Mouse (Mus musculus) ES-E14 (cell line): ENCODE measurements around the gene Sh3bp4. TPM values are rescaled to one million over a fixed set of nuclear protein-coding genes. Genes with fewer than 3 reads are reported as not detected.

Source experiments
- DNase-seq: peaks from one replicate; pipeline ENCODE4 v3.0.0-alpha.2; 2013; ENCODE audit warnings: low read depth, low spot score
- H3K27ac ChIP-seq: 2 replicates; pipeline ENCODE4 v1.5.1; 2012; ENCODE audit warnings: low read depth, mild to moderate bottlenecking, low read length, moderate library complexity, mixed read lengths; ENCODE audit not compliant: poor library complexity, insufficient read depth, severe bottlenecking
- H3K36me3 ChIP-seq: 2 replicates; pipeline ENCODE4 v1.6.1; 2012; ENCODE audit warnings: mild to moderate bottlenecking, low read length, moderate library complexity, mixed read lengths; ENCODE audit not compliant: control insufficient read depth, poor library complexity, insufficient read depth, severe bottlenecking
- H3K4me1 ChIP-seq, 2 experiments: fragments of 150-350 bp in 1 of 2; sonication (generic) in 1 of 2; 2 replicates each; pipeline ENCODE4 v1.6.1; 2012; ENCODE audit warnings: low read length in 2 of 2, mild to moderate bottlenecking in 1 of 2, mixed read lengths in 1 of 2; ENCODE audit not compliant: control insufficient read depth in 2 of 2, insufficient read depth in 2 of 2, poor library complexity in 1 of 2
- H3K4me3 ChIP-seq, 2 experiments: fragments of 150-350 bp in 1 of 2; sonication (generic) in 1 of 2; 2 replicates each; pipeline ENCODE4 v1.5.1; 2012; ENCODE audit warnings: low read length in 2 of 2, low read depth in 1 of 2, mild to moderate bottlenecking in 1 of 2, mixed read lengths in 1 of 2; ENCODE audit not compliant: insufficient read depth in 1 of 2, poor library complexity in 1 of 2, severe bottlenecking in 1 of 2
- H3K9ac ChIP-seq: 2 replicates; pipeline ENCODE4 v1.6.1; 2012; ENCODE audit warnings: low read depth, mild to moderate bottlenecking, low read length, mixed read lengths; ENCODE audit not compliant: poor library complexity, insufficient read depth, severe bottlenecking
- H3K9me3 ChIP-seq: fragments of 150-350 bp; sonication (generic); 2 replicates; pipeline ENCODE4 v1.6.1; 2012; ENCODE audit warnings: low read depth, mild to moderate bottlenecking, low read length; ENCODE audit not compliant: control insufficient read depth, insufficient read depth
- CHD2 ChIP-seq: IDR thresholded peaks from 2 replicates; pipeline ENCODE4 v1.6.1; 2014; ENCODE audit warnings: mild to moderate bottlenecking, low read depth, low read length, inconsistent platforms
- HCFC1 ChIP-seq: IDR thresholded peaks from 2 replicates; pipeline ENCODE4 v1.6.1; 2012; ENCODE audit warnings: low read length, inconsistent platforms, borderline replicate concordance; ENCODE audit not compliant: insufficient read depth
- MAFK ChIP-seq: IDR thresholded peaks from 2 replicates; pipeline ENCODE4 v1.6.1; 2014; ENCODE audit warnings: mild to moderate bottlenecking, low read depth, low read length, inconsistent platforms; ENCODE audit not compliant: insufficient read depth
- ZC3H11A ChIP-seq: IDR thresholded peaks from 2 replicates; pipeline ENCODE4 v1.6.1; 2012; ENCODE audit warnings: low read depth, mild to moderate bottlenecking, inconsistent platforms, low read length, borderline replicate concordance
- ZNF384 ChIP-seq: IDR thresholded peaks from 2 replicates; pipeline ENCODE4 v1.6.1; 2012; ENCODE audit warnings: low read depth, low read length, inconsistent platforms
- in situ Hi-C, 2 experiments: fragments of 600-800 bp; cut with MboI; formaldehyde crosslinking; loops; one replicate each; pipeline ENCODE4 v1.15.1; 2025; ENCODE audit warnings: low sequenced_read_pairs in 2 of 2, inconsistent platforms in 1 of 2; ENCODE audit not compliant: unreplicated experiment in 2 of 2
- total RNA-seq: library from RNA; depleted of rRNA; stranded (reverse); fragments of 300-350 nt; gene quantifications from 2 replicates; pipeline ENCODE4 v1.2.3, GENCODE M21; 2012

The Sh3bp4 gene
- total RNA-seq, 1 experiment = 12.0 TPM

DNA sequence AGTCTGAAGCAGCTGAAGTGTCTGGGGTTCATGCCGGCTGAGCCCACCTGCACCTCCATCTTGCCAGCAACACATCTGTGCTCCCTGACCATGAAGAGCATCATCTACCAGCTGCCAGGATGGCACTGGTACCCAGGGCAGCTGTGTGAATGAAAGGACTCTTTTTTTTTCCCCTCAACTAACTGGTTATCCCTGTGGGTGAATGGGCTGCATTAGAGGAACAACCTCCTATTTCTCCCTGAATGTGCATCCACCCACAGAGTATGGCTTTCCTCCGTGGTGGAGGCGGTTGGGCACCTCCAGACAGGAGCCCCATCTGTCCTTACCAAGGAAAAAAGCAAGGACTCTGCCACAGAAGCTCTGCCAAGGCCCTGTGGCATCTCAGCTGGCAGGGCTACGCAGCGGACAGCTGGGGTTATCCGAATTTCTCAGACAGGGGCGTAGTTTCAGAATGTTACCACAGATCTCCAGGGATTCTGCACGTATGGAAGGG is 101.1 kb downstream of the Sh3bp4 start:
- H3K9ac ChIP-seq = no peak overlapping the region
- no peaks in the 10 kb centered on the region for H3K9me3 ChIP-seq
- no peaks in the 10 kb centered on the region for H3K4me1 ChIP-seq
- H3K27ac ChIP-seq = no peak overlapping the region
- DNase-seq = no peak
- H3K36me3 ChIP-seq = no peaks in the 10 kb centered on the region
- TF ChIP-seq CHD2 (no peak), HCFC1 (no peak), MAFK (no peak), ZNF384 (no peak), ZC3H11A (no peak)
- in situ Hi-C loops = no loop called here
- no peak overlapping the region for H3K4me3 ChIP-seq

DNA sequence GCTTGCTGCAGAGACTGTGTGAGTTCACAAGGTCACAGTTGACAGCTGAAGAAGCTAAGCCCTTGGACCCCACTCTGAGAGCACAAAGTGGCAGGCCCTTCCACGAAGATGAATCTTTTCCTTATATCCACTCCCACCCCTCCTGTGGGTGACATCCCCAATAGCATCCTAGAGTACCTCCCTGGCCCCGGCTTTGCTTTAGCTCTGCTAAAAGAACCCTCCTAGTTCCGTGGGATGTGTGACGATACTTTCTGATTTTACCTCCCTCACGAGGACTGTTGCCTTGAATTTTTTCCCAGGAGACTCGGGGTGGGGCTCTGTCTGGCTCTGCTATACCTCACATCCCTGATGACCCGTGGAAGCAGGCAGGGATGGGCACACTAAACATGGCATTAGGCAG is 104.4 kb downstream of the Sh3bp4 start:
- Histone ChIP-seq H3K9me3 (no peaks in the 10 kb centered on the region), H3K27ac (no peak overlapping the region), H3K9ac (no peak overlapping the region), H3K36me3 (no peaks in the 10 kb centered on the region), H3K4me1 (no peaks in the 10 kb centered on the region), H3K4me3 (no peak overlapping the region)
- TF ChIP-seq ZNF384 = no peak
- no peak for TF ChIP-seq CHD2
- TF ChIP-seq ZC3H11A = no peak
- TF ChIP-seq HCFC1 = no peak
- TF ChIP-seq MAFK = no peak
- in situ Hi-C loops = no loop called here
- DNase-seq = no peak

DNA sequence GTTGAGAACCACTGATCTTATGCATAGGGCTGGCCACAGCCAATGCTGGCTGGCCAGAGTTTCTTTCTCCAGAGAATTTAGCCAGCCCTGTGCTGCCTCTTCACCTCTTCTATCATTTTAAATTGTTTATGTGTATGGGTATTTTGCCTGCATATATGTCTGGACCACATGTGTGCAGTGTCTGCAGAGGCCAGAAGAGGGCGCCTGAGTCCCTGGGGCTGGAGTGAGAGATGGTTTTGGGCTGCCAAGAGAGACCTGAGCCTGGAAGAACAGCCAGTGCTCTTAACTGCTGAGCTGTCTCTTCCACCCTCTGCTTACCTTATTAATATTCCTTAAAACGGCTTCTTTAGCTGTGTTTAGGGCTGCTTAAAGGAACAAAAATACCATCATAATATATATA is 105.1 kb downstream of the Sh3bp4 start:
- no peak overlapping the region for H3K27ac ChIP-seq
- DNase-seq = no peak
- H3K36me3 ChIP-seq = no peaks in the 10 kb centered on the region
- no peaks in the 10 kb centered on the region for H3K4me1 ChIP-seq
- no peak overlapping the region for H3K9ac ChIP-seq
- H3K9me3 ChIP-seq = no peaks in the 10 kb centered on the region
- H3K4me3 ChIP-seq = no peak overlapping the region
- in situ Hi-C loops = no loop called here
- TF ChIP-seq ZC3H11A (peak; percentile 75), MAFK (no peak)

DNA sequence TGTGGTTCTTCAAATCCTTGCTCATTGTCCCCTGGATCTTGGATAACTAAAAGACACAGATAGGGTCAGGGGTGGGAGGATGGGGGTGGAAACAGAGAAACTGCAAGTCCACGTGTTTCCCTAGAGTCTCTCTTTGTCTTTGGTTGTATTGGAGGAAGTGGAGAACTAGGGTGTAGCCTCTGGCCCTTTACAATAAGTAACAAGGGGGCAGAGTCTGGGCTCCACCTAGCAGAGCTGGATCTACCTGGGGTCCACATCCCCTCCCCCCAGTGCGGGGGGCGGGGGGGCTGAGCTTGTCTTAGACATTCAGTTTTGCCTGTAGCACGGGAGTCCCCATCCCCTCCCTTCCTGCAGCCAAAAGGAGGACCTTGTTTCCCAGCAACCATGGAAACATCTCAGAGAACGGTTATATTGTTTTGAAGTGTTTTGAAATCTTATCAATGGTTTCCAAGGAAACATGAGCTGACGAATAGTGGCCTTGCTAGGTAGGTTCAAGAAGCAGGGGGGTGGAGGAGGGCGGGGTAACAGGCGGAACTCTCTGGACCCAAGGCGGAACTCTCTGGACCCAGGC is 113.1 kb downstream of the Sh3bp4 start:
- H3K4me3 ChIP-seq = no peak overlapping the region
- H3K4me1 ChIP-seq = peaks cover 0 to 2% of the 10 kb centered on the region in 2 experiments; a peak in 1 of 4 replicates
- H3K9ac ChIP-seq = no peak overlapping the region
- H3K36me3 ChIP-seq = no peaks in the 10 kb centered on the region
- no peaks in the 10 kb centered on the region for H3K9me3 ChIP-seq
- no peak overlapping the region for H3K27ac ChIP-seq
- TF ChIP-seq HCFC1 = no peak
- TF ChIP-seq MAFK = no peak
- no peak for TF ChIP-seq CHD2
- no peak for TF ChIP-seq ZC3H11A
- in situ Hi-C loops = no loop called here
- no peak for DNase-seq

DNA sequence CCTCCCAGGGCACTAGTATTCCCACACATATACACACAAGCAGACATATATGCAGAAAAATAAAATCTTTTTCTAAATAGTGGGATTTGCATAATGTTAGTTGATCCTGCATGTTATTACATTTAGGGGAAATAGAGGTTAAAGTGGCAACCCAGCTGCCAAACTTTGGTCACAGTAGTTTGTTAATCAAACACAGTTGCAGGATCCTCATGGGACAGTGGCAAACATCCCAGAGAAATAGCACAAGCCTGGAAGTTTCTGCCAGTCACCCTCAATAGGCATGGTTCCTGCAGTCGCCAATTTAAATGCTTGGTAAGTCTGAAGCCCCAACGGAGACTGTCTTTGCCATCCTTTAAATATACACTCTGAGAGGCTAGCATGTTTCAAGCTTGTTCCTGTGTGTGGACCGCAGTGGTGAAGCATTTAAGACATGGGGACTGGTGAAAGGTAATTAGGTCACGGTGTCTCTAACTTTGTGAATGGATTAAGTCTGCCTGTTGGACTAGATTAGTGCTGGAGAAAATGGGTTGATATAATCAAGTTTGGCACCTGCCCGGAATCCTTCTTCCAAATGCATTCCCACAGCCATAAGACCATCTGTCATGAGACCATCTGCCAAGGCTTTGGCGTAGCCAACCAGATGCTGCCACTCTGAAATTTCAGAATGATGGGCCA is 114.0 kb downstream of the Sh3bp4 start:
- no peak overlapping the region for H3K9ac ChIP-seq
- no peaks in the 10 kb centered on the region for H3K9me3 ChIP-seq
- peaks cover 0 to 4% of the 10 kb centered on the region in 2 experiments; a peak in 1 of 4 replicates for H3K4me1 ChIP-seq
- H3K27ac ChIP-seq = no peak overlapping the region
- H3K36me3 ChIP-seq = no peaks in the 10 kb centered on the region
- H3K4me3 ChIP-seq = no peak overlapping the region
- in situ Hi-C loops = no loop called here
- no peak for DNase-seq
- TF ChIP-seq CHD2 = no peak
- TF ChIP-seq HCFC1 = no peak
- no peak for TF ChIP-seq ZC3H11A
- no peak for TF ChIP-seq MAFK
- no peak for TF ChIP-seq ZNF384
